Mouse (Mus musculus): Measurements from ENCODE around the gene Fbxo36. TPM values are rescaled to one million over a fixed set of nuclear protein-coding genes. Genes with fewer than 3 reads are reported as not detected.

Fbxo36 gene
- polyA plus RNA-seq, 1 experiment = 1.7 TPM

DNA sequence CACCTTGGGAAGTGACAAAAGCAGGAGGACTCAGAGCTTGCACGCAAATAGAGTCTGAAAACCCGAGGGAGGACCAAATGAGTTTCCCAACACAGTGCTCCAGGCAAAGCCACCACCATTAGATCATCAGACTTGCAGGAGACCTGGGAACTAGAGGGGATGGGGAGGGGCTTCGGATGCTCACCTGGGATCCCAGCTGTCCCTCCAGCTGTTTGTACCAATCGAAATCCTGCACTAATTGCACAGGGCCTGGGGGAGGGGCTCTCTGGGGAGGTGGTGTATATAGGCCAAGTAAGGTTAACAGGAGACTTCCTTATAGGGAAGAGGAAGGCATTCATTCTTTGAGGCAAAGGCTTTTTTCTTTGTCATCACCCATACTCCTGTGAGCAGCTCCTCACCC, 29.2 kb downstream of the Fbxo36 start:
- Histone ChIP-seq H3K27me3 (replicated peaks) (no peaks in the 10 kb centered on the region), H3K4me1 (no peaks in the 10 kb centered on the region), H3K36me3 (replicated peaks; ENCODE audit: low read length) (no peaks in the 10 kb centered on the region), H3K9me3 (peaks cover 3% of the 10 kb centered on the region; the same call in 1 of the 2 replicates), H3K4me3 (replicated peaks) (no peak overlapping the region)
- TF ChIP-seq FLI1 (IDR thresholded peaks at IDR 0.05; ENCODE audit: low read length) (no peak), GATA1 (IDR thresholded peaks at IDR 0.05; ENCODE audit: borderline replicate concordance, low read length) (no peak)

DNA sequence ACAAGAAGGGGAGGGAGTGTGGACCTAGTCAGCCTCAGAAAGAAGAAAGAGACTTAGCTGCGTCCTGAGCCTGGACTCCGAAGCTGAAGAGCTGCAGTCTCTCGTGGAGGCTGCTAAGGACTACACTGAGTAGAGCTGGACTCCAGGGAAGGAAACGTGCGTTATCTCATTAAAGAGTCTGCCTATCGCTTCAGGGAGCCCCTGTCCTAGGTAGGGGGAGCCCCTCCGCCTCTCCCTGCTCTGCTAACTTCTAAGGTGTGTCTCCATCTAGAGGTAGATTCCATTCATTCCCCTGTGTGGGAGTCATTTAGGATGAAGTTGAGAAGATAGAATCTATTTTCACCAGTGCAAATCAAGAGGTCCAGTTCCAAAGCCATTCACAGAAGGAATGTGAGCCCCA, 29.9 kb downstream of the Fbxo36 start:
- TF ChIP-seq FLI1 (IDR thresholded peaks at IDR 0.05; ENCODE audit: low read length) (no peak), GATA1 (IDR thresholded peaks at IDR 0.05; ENCODE audit: borderline replicate concordance, low read length) (no peak)
- H3K36me3 ChIP-seq (replicated peaks; ENCODE audit: low read length) = no peaks in the 10 kb centered on the region
- H3K4me3 ChIP-seq (replicated peaks) = no peak overlapping the region
- no peaks in the 10 kb centered on the region for H3K27me3 ChIP-seq (replicated peaks)
- no peaks in the 10 kb centered on the region for H3K4me1 ChIP-seq
- H3K9me3 ChIP-seq = peaks cover 3% of the 10 kb centered on the region; the same call in 1 of the 2 replicates

GRCm38 (mm10) chr1:84871131-84871530, 31.5 kb downstream of the Fbxo36 start:
- H3K9me3 ChIP-seq = peaks cover 8% of the 10 kb centered on the region; the same call in 1 of the 2 replicates
- no peaks in the 10 kb centered on the region for H3K36me3 ChIP-seq (replicated peaks; ENCODE audit: low read length)
- H3K4me3 ChIP-seq (replicated peaks) = no peak overlapping the region
- H3K27me3 ChIP-seq (replicated peaks) = no peaks in the 10 kb centered on the region
- TF ChIP-seq GATA1 (IDR thresholded peaks at IDR 0.05; ENCODE audit: borderline replicate concordance, low read length) (no peak), FLI1 (IDR thresholded peaks at IDR 0.05; ENCODE audit: low read length) (no peak)
- no peaks in the 10 kb centered on the region for H3K4me1 ChIP-seq

GRCm38 (mm10) chr1:84872105-84872504, 32.5 kb downstream of the Fbxo36 start:
- no peak for TF ChIP-seq FLI1 (IDR thresholded peaks at IDR 0.05; ENCODE audit: low read length)
- no peak for TF ChIP-seq GATA1 (IDR thresholded peaks at IDR 0.05; ENCODE audit: borderline replicate concordance, low read length)
- Histone ChIP-seq H3K4me1 (no peaks in the 10 kb centered on the region), H3K27me3 (replicated peaks) (no peaks in the 10 kb centered on the region), H3K9me3 (peaks cover 5% of the 10 kb centered on the region; the same call in 1 of the 2 replicates), H3K4me3 (replicated peaks) (no peak overlapping the region), H3K36me3 (replicated peaks; ENCODE audit: low read length) (no peaks in the 10 kb centered on the region)

DNA sequence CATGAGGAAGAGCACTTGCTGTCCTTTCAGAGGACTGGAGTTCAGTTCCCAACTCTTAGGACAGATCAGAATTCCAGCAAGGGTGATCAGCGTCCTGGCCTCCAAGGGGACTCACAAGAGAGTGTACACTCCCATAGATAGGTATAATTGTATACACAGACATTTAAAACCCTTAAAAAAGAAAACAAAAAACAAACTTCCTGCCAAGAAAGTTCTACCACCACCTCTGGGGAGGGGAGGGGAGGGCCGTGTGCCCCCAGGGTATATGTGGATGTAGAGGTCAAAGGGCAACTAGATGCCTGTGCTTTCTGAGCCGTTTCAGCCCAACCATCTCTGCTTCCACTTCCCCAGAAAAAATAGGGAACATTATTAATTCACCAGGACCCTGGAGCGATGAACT, 33.3 kb downstream of the Fbxo36 start:
- peaks cover 5% of the 10 kb centered on the region; the same call in 1 of the 2 replicates for H3K9me3 ChIP-seq
- no peaks in the 10 kb centered on the region for H3K4me1 ChIP-seq
- H3K4me3 ChIP-seq (replicated peaks) = no peak overlapping the region
- no peaks in the 10 kb centered on the region for H3K36me3 ChIP-seq (replicated peaks; ENCODE audit: low read length)
- no peaks in the 10 kb centered on the region for H3K27me3 ChIP-seq (replicated peaks)
- no peak for TF ChIP-seq GATA1 (IDR thresholded peaks at IDR 0.05; ENCODE audit: borderline replicate concordance, low read length)
- TF ChIP-seq FLI1 (IDR thresholded peaks at IDR 0.05; ENCODE audit: low read length) = no peak

DNA sequence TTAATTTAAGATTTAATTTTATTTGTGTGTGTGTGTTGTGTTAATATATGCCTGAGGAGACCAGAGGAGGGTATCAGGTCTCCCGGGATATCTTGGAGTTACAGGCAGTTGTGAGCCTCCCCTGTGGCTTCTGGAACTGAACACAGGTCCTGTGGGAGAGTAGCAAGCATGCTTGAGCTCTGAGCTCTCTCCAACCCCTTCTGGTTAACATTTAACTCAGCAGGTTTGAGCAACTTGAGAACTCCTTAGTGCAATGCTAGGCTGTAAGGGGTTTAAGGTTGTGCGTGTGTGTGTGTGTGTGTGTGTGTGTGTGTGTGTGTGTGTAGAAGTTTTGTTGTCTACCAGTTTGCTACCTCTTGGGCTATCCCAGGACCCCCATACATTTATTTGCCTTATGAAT, 37.9 kb downstream of the Fbxo36 start:
- TF ChIP-seq FLI1 (IDR thresholded peaks at IDR 0.05; ENCODE audit: low read length) = no peak
- TF ChIP-seq GATA1 (IDR thresholded peaks at IDR 0.05; ENCODE audit: borderline replicate concordance, low read length) = no peak
- Histone ChIP-seq H3K4me1 (no peaks in the 10 kb centered on the region), H3K27me3 (replicated peaks) (no peaks in the 10 kb centered on the region), H3K9me3 (peaks cover 12% of the 10 kb centered on the region), H3K36me3 (replicated peaks; ENCODE audit: low read length) (no peaks in the 10 kb centered on the region), H3K4me3 (replicated peaks) (no peak overlapping the region)

- TF ChIP-seq FLI1 (IDR thresholded peaks at IDR 0.05; ENCODE audit: low read length) (no peak), GATA1 (IDR thresholded peaks at IDR 0.05; ENCODE audit: borderline replicate concordance, low read length) (no peak)
- Histone ChIP-seq H3K4me1 (no peaks in the 10 kb centered on the region), H3K36me3 (replicated peaks; ENCODE audit: low read length) (no peaks in the 10 kb centered on the region), H3K4me3 (replicated peaks) (no peak overlapping the region), H3K9me3 (peaks cover 11% of the 10 kb centered on the region), H3K27me3 (replicated peaks) (no peaks in the 10 kb centered on the region)
These were observed 40.0 kb downstream of the Fbxo36 start for GRCm38 (mm10) chr1:84879571-84880120.

DNA sequence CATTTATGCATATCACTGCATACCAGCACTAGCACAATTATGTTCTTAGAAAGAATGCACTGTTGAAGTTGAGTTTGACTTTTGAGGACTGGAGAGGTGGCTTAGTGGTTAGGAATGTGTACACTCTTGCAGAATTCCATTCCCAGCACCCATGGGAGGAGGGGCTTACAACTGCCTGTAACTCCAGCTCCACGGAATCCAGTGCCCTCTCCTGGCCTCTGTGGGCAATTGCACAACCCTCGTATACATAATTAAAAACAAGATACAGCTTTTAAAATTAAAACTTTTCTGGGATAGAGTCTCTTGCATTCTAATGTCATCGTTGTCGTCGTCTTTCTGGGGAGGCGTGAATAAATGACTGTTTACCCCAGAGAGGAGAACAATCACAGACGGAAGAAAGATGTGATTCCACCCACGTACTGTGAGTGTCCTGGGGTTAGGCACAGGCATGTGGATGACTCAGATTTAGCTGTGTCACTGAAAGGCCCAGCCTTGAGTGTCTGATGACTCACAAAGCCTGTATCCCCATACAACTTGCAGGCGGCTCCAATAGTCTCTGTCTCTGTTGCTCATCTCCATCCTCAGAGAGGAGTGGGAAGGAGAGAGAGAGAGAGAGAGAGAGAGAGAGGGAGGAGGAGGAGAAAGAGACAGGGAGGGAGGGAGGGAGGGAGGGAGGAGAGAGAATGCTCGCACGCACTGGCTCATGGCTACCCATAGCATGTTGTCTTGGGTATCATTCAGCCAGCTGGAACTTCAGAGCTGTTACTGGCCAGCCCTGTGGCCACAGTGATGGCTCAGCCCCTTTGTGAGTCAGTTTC, 41.8 kb downstream of the Fbxo36 start:
- Histone ChIP-seq H3K36me3 (replicated peaks; ENCODE audit: low read length) (no peaks in the 10 kb centered on the region), H3K4me3 (replicated peaks) (no peak overlapping the region), H3K9me3 (peaks cover 14% of the 10 kb centered on the region), H3K4me1 (no peaks in the 10 kb centered on the region), H3K27me3 (replicated peaks) (no peaks in the 10 kb centered on the region)
- TF ChIP-seq GATA1 (IDR thresholded peaks at IDR 0.05; ENCODE audit: borderline replicate concordance, low read length) = no peak
- no peak for TF ChIP-seq FLI1 (IDR thresholded peaks at IDR 0.05; ENCODE audit: low read length)

GRCm38 (mm10) chr1:84882066-84882532, 42.5 kb downstream of the Fbxo36 start:
- no peaks in the 10 kb centered on the region for H3K4me1 ChIP-seq
- H3K36me3 ChIP-seq (replicated peaks; ENCODE audit: low read length) = no peaks in the 10 kb centered on the region
- H3K4me3 ChIP-seq (replicated peaks) = no peak overlapping the region
- TF ChIP-seq GATA1 (IDR thresholded peaks at IDR 0.05; ENCODE audit: borderline replicate concordance, low read length) = no peak
- TF ChIP-seq FLI1 (IDR thresholded peaks at IDR 0.05; ENCODE audit: low read length) = no peak
- H3K9me3 ChIP-seq = peaks cover 14% of the 10 kb centered on the region
- no peaks in the 10 kb centered on the region for H3K27me3 ChIP-seq (replicated peaks)

DNA sequence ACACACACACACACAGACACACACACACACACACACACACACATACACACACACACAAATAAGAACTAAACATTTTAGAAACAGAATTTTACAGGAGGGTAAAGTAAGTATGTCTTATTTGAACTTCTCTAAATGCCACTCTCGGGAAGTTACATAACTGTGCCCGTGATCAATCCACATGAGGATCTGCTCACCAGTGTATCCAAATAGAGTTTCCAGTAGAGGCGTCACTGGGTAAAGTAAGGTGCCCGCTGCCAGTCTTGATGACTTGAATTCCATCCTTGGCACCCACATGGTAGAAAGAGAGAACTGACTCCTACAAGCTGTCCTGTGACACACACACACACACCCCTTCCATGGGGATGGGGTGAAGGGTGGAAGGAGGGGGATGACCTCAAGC, 43.3 kb downstream of the Fbxo36 start:
- peaks cover 14% of the 10 kb centered on the region for H3K9me3 ChIP-seq
- H3K27me3 ChIP-seq (replicated peaks) = no peaks in the 10 kb centered on the region
- H3K36me3 ChIP-seq (replicated peaks; ENCODE audit: low read length) = no peaks in the 10 kb centered on the region
- TF ChIP-seq GATA1 (IDR thresholded peaks at IDR 0.05; ENCODE audit: borderline replicate concordance, low read length) (no peak), FLI1 (IDR thresholded peaks at IDR 0.05; ENCODE audit: low read length) (no peak)
- no peak overlapping the region for H3K4me3 ChIP-seq (replicated peaks)
- H3K4me1 ChIP-seq = no peaks in the 10 kb centered on the region
